Mouse (Mus musculus) hindbrain, postnatal 0 days (tissue): Measurements from ENCODE around the gene Strn4. TPM values are rescaled to one million over a fixed set of nuclear protein-coding genes. Genes with fewer than 3 reads are reported as not detected.

ENCODE experiments used
- ATAC-seq: fragments of 200-750 bp; cut with Nextera tagmentation; 2 replicates; pipeline ENCODE4 v1.8.0; 2017; ENCODE audit warnings: mild to moderate bottlenecking, moderate TSS enrichment, moderate library complexity
- DNase-seq: peaks from one replicate; pipeline ENCODE4 v3.0.0-alpha.2; 2015; ENCODE audit warnings: low spot score
- H3K27ac ChIP-seq: fragments of 300-500 bp; sonication (generic); 2 replicates; pipeline ENCODE4 v1.5.1; 2014; ENCODE audit warnings: mild to moderate bottlenecking
- H3K27me3 ChIP-seq: fragments of 300-500 bp; sonication (generic); 2 replicates; pipeline ENCODE4 v1.6.1; 2014; ENCODE audit warnings: low read length, mixed read lengths; ENCODE audit not compliant: insufficient read depth
- H3K36me3 ChIP-seq: fragments of 300-500 bp; sonication (generic); 2 replicates; pipeline ENCODE4 v1.6.1; 2014; ENCODE audit warnings: low read length, mixed read lengths; ENCODE audit not compliant: insufficient read depth
- H3K4me1 ChIP-seq: fragments of 300-500 bp; sonication (generic); 2 replicates; pipeline ENCODE4 v1.6.1; 2014; ENCODE audit warnings: antibody characterized with exemption, low read length, mixed read lengths; ENCODE audit not compliant: insufficient read depth
- H3K4me2 ChIP-seq: fragments of 300-500 bp; sonication (generic); 2 replicates; pipeline ENCODE4 v1.6.1; 2014; ENCODE audit warnings: low read depth, mild to moderate bottlenecking, low read length, moderate library complexity, mixed read lengths
- H3K4me3 ChIP-seq: fragments of 300-500 bp; sonication (generic); 2 replicates; pipeline ENCODE4 v1.5.1; 2014; ENCODE audit warnings: low read length
- H3K9ac ChIP-seq: fragments of 300-500 bp; sonication (generic); replicated peaks from 2 replicates; pipeline ENCODE4 v1.6.1; 2014; ENCODE audit warnings: mild to moderate bottlenecking, low read length, moderate library complexity, mixed read lengths
- H3K9me3 ChIP-seq: fragments of 300-500 bp; sonication (generic); 2 replicates; pipeline ENCODE4 v1.6.1; 2016; ENCODE audit warnings: low read length, mixed read lengths
- CTCF ChIP-seq: IDR thresholded peaks from 2 replicates; pipeline ENCODE4 v1.5.1; 2016; ENCODE audit warnings: antibody characterized with exemption, control low read depth, low read depth
- WGBS: fragments of 180-500 bp; shearing (Covaris S2); extraction: QIAGEN DNeasy Blood & Tissue Kit; methylation state at CpG from one replicate; pipeline ENCODE4 v1.1.7; 2014; 5-methylcytosine and 5-hydroxymethylcytosine counted together
- polyA plus RNA-seq: library from polyadenylated mRNA; unstranded; fragments of >200 nt; fragmentation: Nextera tagmentation; extraction: Ambion mirVana; gene quantifications from 2 replicates; pipeline ENCODE4 v1.2.1, GENCODE M21; 2015
- total RNA-seq: library from RNA; depleted of rRNA; stranded (reverse); fragments of >200 nt; gene quantifications from 2 replicates; pipeline ENCODE4 v1.2.3, GENCODE M21; 2014

Strn4 gene
- total and polyA plus RNA-seq, 2 experiments from 2014 or later, result 141 to 234 TPM

- H3K27me3 ChIP-seq, result no peaks in the 10 kb centered on the region
- H3K9ac ChIP-seq, result no peak overlapping the region
- H3K4me1 ChIP-seq, result peaks cover 5% of the 10 kb centered on the region
- H3K27ac ChIP-seq, result no peak overlapping the region
- ATAC-seq (no peak), DNase-seq (no peak)
- no peaks in the 10 kb centered on the region for H3K9me3 ChIP-seq
- 0 out of 2 replicates have a peak, but pooled peaks cover under 1% of the 10 kb centered on the region for H3K36me3 ChIP-seq
- H3K4me2 ChIP-seq, result no peak overlapping the region
- H3K4me3 ChIP-seq, result no peak overlapping the region
- 89% methylated on average over 3 of the region's 3 CpGs for WGBS
- no peak; the same call in 1 of the 2 replicates for TF ChIP-seq CTCF
These were observed 62.0 kb downstream of the Strn4 start for GRCm38 (mm10) chr7:16877717-16878116.

GRCm38 (mm10) chr7:16879796-16880547 lies 64.3 kb downstream of the Strn4 start:
- Histone ChIP-seq H3K27ac (no peak overlapping the region), H3K4me3 (no peak overlapping the region), H3K9me3 (no peaks in the 10 kb centered on the region), H3K4me1 (peaks cover 5% of the 10 kb centered on the region), H3K4me2 (no peak overlapping the region), H3K36me3 (peaks cover 7% of the 10 kb centered on the region; the same call in 1 of the 2 replicates), H3K9ac (no peak overlapping the region), H3K27me3 (no peaks in the 10 kb centered on the region; the same call in 1 of the 2 replicates)
- DNase-seq (peak; percentile 53), ATAC-seq (no peak)
- no peak for TF ChIP-seq CTCF
- 27% methylated on average over 9 of the region's 9 CpGs for WGBS

GRCm38 (mm10) chr7:16880615-16881014 lies 64.9 kb downstream of the Strn4 start:
- peaks cover 7% of the 10 kb centered on the region; the same call in 1 of the 2 replicates for H3K36me3 ChIP-seq
- WGBS, result 22% methylated on average over 5 of the region's 5 CpGs
- no peak for TF ChIP-seq CTCF
- ATAC-seq (no peak), DNase-seq (no peak)
- H3K4me2 ChIP-seq, result no peak overlapping the region
- H3K4me3 ChIP-seq, result no peak overlapping the region
- peaks cover 5% of the 10 kb centered on the region for H3K4me1 ChIP-seq
- no peak overlapping the region for H3K9ac ChIP-seq
- H3K27me3 ChIP-seq, result no peaks in the 10 kb centered on the region; the same call in 1 of the 2 replicates
- H3K9me3 ChIP-seq, result no peaks in the 10 kb centered on the region
- H3K27ac ChIP-seq, result no peak overlapping the region

- TF ChIP-seq CTCF, result no peak
These were observed 67.5 kb downstream of the Strn4 start for GRCm38 (mm10) chr7:16883162-16883561.

GRCm38 (mm10) chr7:16884334-16884733 lies 68.6 kb downstream of the Strn4 start:
- Histone ChIP-seq H3K36me3 (peaks cover 17% of the 10 kb centered on the region; the same call in 1 of the 2 replicates), H3K27me3 (no peaks in the 10 kb centered on the region; the same call in 1 of the 2 replicates), H3K9ac (no peak overlapping the region), H3K9me3 (no peaks in the 10 kb centered on the region), H3K4me1 (no peaks in the 10 kb centered on the region), H3K27ac (no peak overlapping the region), H3K4me2 (no peak overlapping the region), H3K4me3 (no peak overlapping the region)
- no peak for TF ChIP-seq CTCF
- WGBS, result 75% methylated on average over 4 of the region's 4 CpGs
- DNase-seq (no peak), ATAC-seq (no peak)

More at GRCm38 (mm10) chr7:16883162-16883561, 67.5 kb downstream of the Strn4 start:
- Histone ChIP-seq H3K36me3 (peaks cover 15% of the 10 kb centered on the region; the same call in 1 of the 2 replicates), H3K4me3 (no peak overlapping the region), H3K27ac (no peak overlapping the region), H3K27me3 (no peaks in the 10 kb centered on the region; the same call in 1 of the 2 replicates), H3K9me3 (no peaks in the 10 kb centered on the region), H3K4me2 (no peak overlapping the region), H3K9ac (no peak overlapping the region), H3K4me1 (no peaks in the 10 kb centered on the region)
- ATAC-seq (no peak), DNase-seq (no peak)
- WGBS, result 93% methylated on average over 6 of the region's 6 CpGs

GRCm38 (mm10) chr7:16885271-16885776 lies 69.6 kb downstream of the Strn4 start:
- Histone ChIP-seq H3K27me3 (no peaks in the 10 kb centered on the region; the same call in 1 of the 2 replicates), H3K36me3 (peaks cover 17% of the 10 kb centered on the region; the same call in 1 of the 2 replicates), H3K4me1 (no peaks in the 10 kb centered on the region), H3K27ac (no peak overlapping the region), H3K9ac (no peak overlapping the region), H3K4me2 (peak overlapping the region; percentile 19; the same call in 1 of the 2 replicates), H3K4me3 (peak overlapping the region; percentile 16; the same call in 1 of the 2 replicates), H3K9me3 (no peaks in the 10 kb centered on the region)
- TF ChIP-seq CTCF, result no peak
- DNase-seq (peak; percentile 60), ATAC-seq (peak; percentile 22; the same call in 1 of the 2 replicates)
- 13% methylated on average over 53 of the region's 95 CpGs for WGBS
